ENCODE assay signal across 21 mouse cellular contexts in genomic region chr8:126844627-126845026, GRCm38 (mm10).
A peak's percentile ranks its signal among the peaks of the same experiment; 100 is the strongest.
DNase-seq lines count a peak whose midpoint lies in the region; ATAC-seq and TF ChIP-seq lines count a peak whose summit lies in the region.
"Had no signal": no experiment of that assay in that cellular context is flagged by ENCODE, and none has a peak within 500 bp of the region (broad histone marks: within the 10 kb centered on the region; RNA-seq: fewer than 3 reads in every experiment).

No protein-coding gene starts in this region.

- WGBS in stomach, embryonic 16.5 days = 49% methylated on average over 4 of the region's 4 CpGs
- 84% methylated on average over 4 of the region's 4 CpGs for WGBS in midbrain, postnatal 0 days

- ATAC-seq in stomach, embryonic 16.5 days (ENCODE audit: insufficient read depth, low FRiP score) = peak; percentile 54; the same call in 1 of the 2 replicates
- ATAC-seq in midbrain, postnatal 0 days (ENCODE audit: low FRiP score) = no peak

- H3K27ac ChIP-seq in layer of hippocampus, adult 2 months = peak overlapping the region; percentile 14; the same call in 1 of the 2 replicates
- H3K27ac ChIP-seq in stomach, embryonic 16.5 days (ENCODE audit: low read length) = peak overlapping the region; percentile 46; the same call in 1 of the 2 replicates
- no peak overlapping the region for H3K27ac ChIP-seq in midbrain, postnatal 0 days (ENCODE audit: low read depth, low read length)
- H3K27ac ChIP-seq: embryonic facial prominence, embryonic 15.5 days; hindbrain, embryonic 12.5 days; limb, embryonic 13.5 days had no signal

- no peak overlapping the region for H3K4me3 ChIP-seq in layer of hippocampus, adult 2 months
- no peak overlapping the region for H3K4me3 ChIP-seq in stomach, embryonic 16.5 days (replicated peaks; ENCODE audit: low read length)
- no peak overlapping the region for H3K4me3 ChIP-seq in midbrain, postnatal 0 days (ENCODE audit: low read depth, low read length)
- H3K4me3 ChIP-seq: embryonic facial prominence, embryonic 15.5 days; hindbrain, embryonic 12.5 days; limb, embryonic 13.5 days had no signal

- no peak for DNase-seq in layer of hippocampus, adult 2 months (ENCODE audit: low spot score in 2 of 2)
- DNase-seq in layer of hippocampus, postnatal 36 days = no peak
- DNase-seq in induced T-regulatory cell, adult 2 months (ENCODE audit: low read depth) = peak; percentile 25
- peak; percentile 72 for DNase-seq in lung, postnatal 10 days
- no peak for DNase-seq in adrenal gland, postnatal 36 days
- no peak for DNase-seq in midbrain, postnatal 0 days (ENCODE audit: low spot score)
- DNase-seq: adrenal gland, postnatal 25 days; cerebellum, adult 9-11 months; embryo, embryonic 11 days; gastrocnemius, postnatal 25 days; heart, postnatal 10 days; kidney, adult 11 months; kidney, postnatal 10 days; layer of hippocampus, adult 9-11 months; midbrain, embryonic 14.5 days; right cerebral cortex, adult 18-20 months; spleen, adult 18-20 months had no signal

- H3K9ac ChIP-seq in stomach, embryonic 16.5 days (ENCODE audit: low read length) = no peak overlapping the region
- no peak overlapping the region for H3K9ac ChIP-seq in midbrain, postnatal 0 days (replicated peaks; ENCODE audit: low read length, poor library complexity, severe bottlenecking)
- H3K9ac ChIP-seq: embryonic facial prominence, embryonic 15.5 days; hindbrain, embryonic 12.5 days; limb, embryonic 13.5 days had no signal

- no peak for TF ChIP-seq CTCF in layer of hippocampus, adult 2 months (conservative IDR thresholded peaks at IDR 0.05)
- no peak for TF ChIP-seq CTCF in midbrain, postnatal 0 days (IDR thresholded peaks at IDR 0.05)

- H3K4me1 ChIP-seq in stomach, embryonic 16.5 days (ENCODE audit: control insufficient read depth, insufficient read depth, low read length) = peaks cover 5% of the 10 kb centered on the region
- 0 out of 2 replicates have a peak, but pooled peaks cover 4% of the 10 kb centered on the region for H3K4me1 ChIP-seq in midbrain, postnatal 0 days (ENCODE audit: insufficient read depth, low read length)

- no peaks in the 10 kb centered on the region for H3K36me3 ChIP-seq in stomach, embryonic 16.5 days (ENCODE audit: control insufficient read depth, insufficient read depth, low read length)
- H3K36me3 ChIP-seq in midbrain, postnatal 0 days (ENCODE audit: insufficient read depth, low read length) = no peaks in the 10 kb centered on the region
- H3K36me3 ChIP-seq: embryonic facial prominence, embryonic 15.5 days; hindbrain, embryonic 12.5 days; limb, embryonic 13.5 days had no signal

- H3K4me2 ChIP-seq in stomach, embryonic 16.5 days (ENCODE audit: low read depth, low read length) = no peak overlapping the region
- no peak overlapping the region for H3K4me2 ChIP-seq in midbrain, postnatal 0 days (ENCODE audit: low read depth, low read length, poor library complexity, severe bottlenecking)
- H3K4me2 ChIP-seq: embryonic facial prominence, embryonic 15.5 days; hindbrain, embryonic 12.5 days; limb, embryonic 13.5 days had no signal

- no peaks in the 10 kb centered on the region for H3K27me3 ChIP-seq in stomach, embryonic 16.5 days (ENCODE audit: control insufficient read depth, insufficient read depth, low read length)
- H3K27me3 ChIP-seq in midbrain, postnatal 0 days (ENCODE audit: insufficient read depth, low read length) = no peaks in the 10 kb centered on the region
- H3K27me3 ChIP-seq: embryonic facial prominence, embryonic 15.5 days; hindbrain, embryonic 12.5 days; limb, embryonic 13.5 days had no signal

- H3K9me3 ChIP-seq in stomach, embryonic 16.5 days (replicated peaks; ENCODE audit: control insufficient read depth, low read length) = no peaks in the 10 kb centered on the region
- H3K9me3 ChIP-seq in midbrain, postnatal 0 days (ENCODE audit: low read length) = no peaks in the 10 kb centered on the region
- H3K9me3 ChIP-seq: embryonic facial prominence, embryonic 15.5 days; hindbrain, embryonic 12.5 days; limb, embryonic 13.5 days had no signal

Comparison
In these comparisons a context has a peak if more than half of its experiments do, and no peak if none do; other contexts are left out.
1. DNase-seq: peak in induced T-regulatory cell, adult 2 months (single experiment) and lung, postnatal 10 days (single experiment); none in layer of hippocampus, adult 2 months (0 of 2), layer of hippocampus, postnatal 36 days (0 of 2), adrenal gland, postnatal 36 days (0 of 2) and midbrain, postnatal 0 days (single experiment).